Mouse (Mus musculus) C2C12 (cell line): ENCODE measurements around the gene Smg9.
A peak's percentile ranks its signal among the peaks of the same experiment; 100 is the strongest.

Experiments used
- CEBPB ChIP-seq: IDR thresholded peaks from one replicate; pipeline ENCODE4 v1.6.1; 2011; ENCODE audit warnings: low read depth, mild to moderate bottlenecking, control low read depth, moderate library complexity
- CTCF ChIP-seq: IDR thresholded peaks from one replicate; pipeline ENCODE4 v1.5.1; 2011; ENCODE audit not compliant: control insufficient read depth, insufficient read depth, insufficient read length
- FOSL1 ChIP-seq: IDR thresholded peaks from one replicate; pipeline ENCODE4 v1.8.0; 2011; ENCODE audit warnings: mild to moderate bottlenecking, low read length; ENCODE audit not compliant: poor library complexity, insufficient read depth, severe bottlenecking
- MAX ChIP-seq: IDR thresholded peaks from one replicate; pipeline ENCODE4 v1.6.1; 2011; ENCODE audit warnings: mild to moderate bottlenecking, control low read depth
- MYOD1 ChIP-seq: IDR thresholded peaks from one replicate; pipeline ENCODE4 v1.6.1; 2011; ENCODE audit warnings: low read depth; ENCODE audit not compliant: control insufficient read depth, insufficient read length
- MYOG ChIP-seq: IDR thresholded peaks from one replicate; pipeline ENCODE4 v1.6.1; 2011; ENCODE audit not compliant: control insufficient read depth, insufficient read length; ENCODE audit errors: extremely low read depth
- USF1 ChIP-seq: IDR thresholded peaks from one replicate; pipeline ENCODE4 v1.6.1; 2011; ENCODE audit warnings: low read depth, mild to moderate bottlenecking, control low read depth, moderate library complexity

DNA sequence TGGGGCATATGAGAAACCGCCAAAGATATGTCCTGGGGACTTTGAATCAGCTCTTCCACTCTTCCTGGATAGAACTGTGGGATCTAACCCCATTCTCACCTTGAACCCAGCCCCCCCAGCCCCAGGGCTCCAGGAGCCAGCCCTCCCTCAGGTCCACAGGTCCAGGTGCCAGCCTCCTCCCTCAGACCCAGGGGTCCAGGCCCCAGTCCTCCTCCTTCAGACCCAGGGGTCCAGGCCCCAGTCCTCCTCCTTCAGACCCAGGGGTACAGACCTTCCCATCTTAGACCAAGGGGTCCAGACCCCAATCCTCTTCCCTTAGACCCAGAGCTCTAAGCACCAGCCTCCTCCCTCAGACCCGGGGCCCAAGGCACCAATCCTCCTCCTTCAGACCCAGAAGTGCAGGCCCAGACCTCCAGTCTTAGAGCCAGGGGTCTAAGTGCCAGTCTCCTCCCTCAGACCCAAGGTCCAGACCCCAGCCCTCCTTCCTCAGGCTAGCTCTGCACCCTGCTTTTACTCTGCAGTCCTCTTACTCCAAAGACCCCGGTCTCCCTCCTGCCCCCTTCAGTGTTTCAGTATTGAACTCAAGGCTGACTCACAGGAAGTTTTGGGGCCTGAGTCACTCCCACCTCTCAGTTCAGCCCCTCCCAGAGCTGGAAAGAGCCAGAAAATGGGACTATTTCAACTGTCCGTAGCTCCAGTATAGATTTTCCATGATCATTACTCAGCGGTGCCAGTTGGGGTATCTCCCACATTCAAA, 34.0 kb upstream of the Smg9 start:
- TF ChIP-seq CTCF = no peak
- no peak for TF ChIP-seq MYOD1
- TF ChIP-seq MAX = no peak
- peak; percentile 45 for TF ChIP-seq FOSL1
- no peak for TF ChIP-seq MYOG
- no peak for TF ChIP-seq CEBPB
- TF ChIP-seq USF1 = no peak
